In genomic region chr10:62023821-62024551, GRCm38 (mm10) we compare ENCODE assay signal across 8 mouse cellular contexts. TPM values are rescaled to one million over a fixed set of nuclear protein-coding genes. Genes with fewer than 3 reads are reported as not detected.
DNase-seq lines count a peak whose midpoint lies in the region; ATAC-seq lines count a peak whose summit lies in the region.

No protein-coding gene starts in this region.

- H3K4me2 ChIP-seq in midbrain, embryonic 14.5 days (ENCODE audit: low read length) = no peak overlapping the region
- no peak overlapping the region for H3K4me2 ChIP-seq in midbrain, embryonic 16.5 days (ENCODE audit: low read length)
- H3K4me2 ChIP-seq in hindbrain, embryonic 16.5 days (ENCODE audit: low read length) = no peak overlapping the region

- DNase-seq in midbrain, embryonic 14.5 days = peak; percentile 26
- peak; percentile 23 to 46 for DNase-seq in gastrocnemius, postnatal 4 days (ENCODE audit: low spot score in 2 of 2)
- DNase-seq in lung, postnatal 4 days = peak; percentile 79 to 87
- DNase-seq in layer of hippocampus, adult 8-10 months (ENCODE audit: low spot score in 2 of 2) = no peak
- no peak for DNase-seq in layer of hippocampus, postnatal 25 days (ENCODE audit: extremely low spot score in 1 of 2, low spot score in 1 of 2)
- DNase-seq in right cerebral cortex, adult 18-20 months = no peak

- 69% methylated on average over 19 of the region's 19 CpGs for WGBS in midbrain, embryonic 14.5 days
- 65% methylated on average over 19 of the region's 19 CpGs for WGBS in midbrain, embryonic 16.5 days
- 48% methylated on average over 19 of the region's 19 CpGs for WGBS in hindbrain, embryonic 16.5 days

- no peaks in the 10 kb centered on the region for H3K4me1 ChIP-seq in midbrain, embryonic 14.5 days (ENCODE audit: control insufficient read depth, insufficient read depth, low read length)
- no peaks in the 10 kb centered on the region for H3K4me1 ChIP-seq in midbrain, embryonic 16.5 days (ENCODE audit: control insufficient read depth, insufficient read depth, low read length)
- peaks cover 3% of the 10 kb centered on the region; the same call in 1 of the 2 replicates for H3K4me1 ChIP-seq in hindbrain, embryonic 16.5 days (ENCODE audit: control insufficient read depth, insufficient read depth, low read depth, low read length)

- H3K27me3 ChIP-seq in midbrain, embryonic 14.5 days (ENCODE audit: control insufficient read depth, insufficient read depth, low read length) = no peaks in the 10 kb centered on the region
- no peaks in the 10 kb centered on the region for H3K27me3 ChIP-seq in midbrain, embryonic 16.5 days (ENCODE audit: control insufficient read depth, insufficient read depth, low read depth, low read length)
- H3K27me3 ChIP-seq in hindbrain, embryonic 16.5 days (replicated peaks; ENCODE audit: control insufficient read depth, insufficient read depth, low read length) = no peaks in the 10 kb centered on the region

- no peak overlapping the region for H3K4me3 ChIP-seq in midbrain, embryonic 14.5 days (replicated peaks; ENCODE audit: low read depth, low read length)
- H3K4me3 ChIP-seq in midbrain, embryonic 16.5 days (ENCODE audit: low read depth, low read length) = no peak overlapping the region
- H3K4me3 ChIP-seq in hindbrain, embryonic 16.5 days (ENCODE audit: low read length) = no peak overlapping the region

- no peaks in the 10 kb centered on the region for H3K9me3 ChIP-seq in midbrain, embryonic 14.5 days (ENCODE audit: control insufficient read depth, low read length)
- H3K9me3 ChIP-seq in midbrain, embryonic 16.5 days (replicated peaks; ENCODE audit: control insufficient read depth, low read length, poor library complexity, severe bottlenecking) = no peaks in the 10 kb centered on the region
- no peaks in the 10 kb centered on the region for H3K9me3 ChIP-seq in hindbrain, embryonic 16.5 days (ENCODE audit: control insufficient read depth, low read length)

- H3K9ac ChIP-seq in midbrain, embryonic 14.5 days (replicated peaks; ENCODE audit: low read length) = no peak overlapping the region
- no peak overlapping the region for H3K9ac ChIP-seq in midbrain, embryonic 16.5 days (ENCODE audit: low read depth, low read length)
- H3K9ac ChIP-seq in hindbrain, embryonic 16.5 days (ENCODE audit: low read depth, low read length) = no peak overlapping the region

- ATAC-seq in midbrain, embryonic 14.5 days (ENCODE audit: low FRiP score, low TSS enrichment) = no peak
- no peak for ATAC-seq in midbrain, embryonic 16.5 days
- ATAC-seq in hindbrain, embryonic 16.5 days = 0 out of 2 replicates have a peak, but pooled peaks have one; percentile 24

- no peaks in the 10 kb centered on the region for H3K36me3 ChIP-seq in midbrain, embryonic 14.5 days (ENCODE audit: control insufficient read depth, insufficient read depth, low read length)
- no peaks in the 10 kb centered on the region for H3K36me3 ChIP-seq in midbrain, embryonic 16.5 days (ENCODE audit: control insufficient read depth, insufficient read depth, low read length)
- H3K36me3 ChIP-seq in hindbrain, embryonic 16.5 days (ENCODE audit: control insufficient read depth, insufficient read depth, low read length) = no peaks in the 10 kb centered on the region

- no peak overlapping the region for H3K27ac ChIP-seq in midbrain, embryonic 14.5 days (replicated peaks; ENCODE audit: low read depth, low read length)
- no peak overlapping the region for H3K27ac ChIP-seq in midbrain, embryonic 16.5 days (ENCODE audit: low read length)
- H3K27ac ChIP-seq in hindbrain, embryonic 16.5 days (ENCODE audit: low read depth, low read length) = no peak overlapping the region

RNA-seq across cellular contexts. Expression of gene Col13a1, which starts 45.1 kb away (rescaled TPM):
- polyA plus RNA-seq in midbrain, embryonic 14.5 days (2014; fragmentation: Nextera tagmentation; extraction: Ambion mirVana) = 0.12 and 1.5 TPM in 2 replicates
- polyA plus RNA-seq in midbrain, embryonic 16.5 days (2015; fragmentation: Nextera tagmentation; extraction: Ambion mirVana) = 1.2 and 1.5 TPM in 2 replicates
- 1 to 10 TPM; 4.8 to 7.2 TPM for total RNA-seq in gastrocnemius, postnatal 4 days (2021)
- 2.4 and 3.1 TPM in 2 replicates for polyA plus RNA-seq in hindbrain, embryonic 16.5 days (2015; fragmentation: Nextera tagmentation; extraction: Ambion mirVana)
- 1 to 10 TPM; 1.3 to 2.1 (median 1.7) TPM for total RNA-seq in layer of hippocampus, adult 8-10 months (2022)
- total RNA-seq in layer of hippocampus, postnatal 25 days (2021) = 1 to 10 TPM in 1 of 2 experiments, under 1 TPM in 1; 0.77 to 1.3 TPM

Comparison
In these comparisons a context has a peak if more than half of its experiments do, and no peak if none do; other contexts are left out.
1. DNase-seq: peak in midbrain, embryonic 14.5 days (single experiment), gastrocnemius, postnatal 4 days (2 of 2) and lung, postnatal 4 days (2 of 2); none in layer of hippocampus, adult 8-10 months (0 of 2), layer of hippocampus, postnatal 25 days (0 of 2) and right cerebral cortex, adult 18-20 months (single experiment).